Mouse (Mus musculus): ENCODE results near the gene Asxl2.
"Not testable (repeated sequence)": the region's sequence is repeated elsewhere in the genome, so short reads cannot be mapped to it uniquely, and the experiment has no call there.

Asxl2 gene

GRCm38 (mm10) chr12:3427891-3428775, 1.5 kb downstream of the Asxl2 start:
- no peak for DNase-seq

- no peak for DNase-seq
Measured at GRCm38 (mm10) chr12:3429681-3430442, 3.2 kb downstream of the Asxl2 start.

GRCm38 (mm10) chr12:3430443-3430753, 3.7 kb downstream of the Asxl2 start:
- no peak for DNase-seq

- no peak for DNase-seq
Measured at GRCm38 (mm10) chr12:3430985-3431384, 4.3 kb downstream of the Asxl2 start.

- no peak for DNase-seq
Measured at GRCm38 (mm10) chr12:3433736-3434135, 7.1 kb downstream of the Asxl2 start.

GRCm38 (mm10) chr12:3436446-3436845, 9.8 kb downstream of the Asxl2 start:
- DNase-seq: no peak

GRCm38 (mm10) chr12:3437815-3438214, 11.2 kb downstream of the Asxl2 start:
- DNase-seq: no peak

GRCm38 (mm10) chr12:3440916-3441315, 14.3 kb downstream of the Asxl2 start:
- no peak for DNase-seq

- DNase-seq: no peak
Measured at GRCm38 (mm10) chr12:3441361-3441760, 14.7 kb downstream of the Asxl2 start.

- DNase-seq: no peak
Measured at GRCm38 (mm10) chr12:3453554-3453953, 26.9 kb downstream of the Asxl2 start.

GRCm38 (mm10) chr12:3463087-3463486, 36.4 kb downstream of the Asxl2 start:
- no peak for DNase-seq

GRCm38 (mm10) chr12:3499662-3500061, 73.0 kb downstream of the Asxl2 start:
- DNase-seq: no peak

- DNase-seq: no peak
Measured at GRCm38 (mm10) chr12:3500071-3500470, 73.4 kb downstream of the Asxl2 start.

- DNase-seq: no peak
Measured at GRCm38 (mm10) chr12:3518665-3519297, 92.1 kb downstream of the Asxl2 start.

GRCm38 (mm10) chr12:3521806-3522205, 95.1 kb downstream of the Asxl2 start:
- not testable (repeated sequence) for DNase-seq

GRCm38 (mm10) chr12:3525536-3525935, 98.9 kb downstream of the Asxl2 start:
- no peak for DNase-seq

- DNase-seq: not testable (repeated sequence)
Measured at GRCm38 (mm10) chr12:3535446-3535845, 108.8 kb downstream of the Asxl2 start.

GRCm38 (mm10) chr12:3537616-3538015, 111.0 kb downstream of the Asxl2 start:
- no peak for DNase-seq

- DNase-seq: no peak
Measured at GRCm38 (mm10) chr12:3538036-3538435, 111.4 kb downstream of the Asxl2 start.

GRCm38 (mm10) chr12:3539605-3540004, 112.9 kb downstream of the Asxl2 start:
- DNase-seq: no peak

GRCm38 (mm10) chr12:3540871-3541270, 114.2 kb downstream of the Asxl2 start:
- DNase-seq: no peak

- no peak for DNase-seq
Measured at GRCm38 (mm10) chr12:3545451-3545850, 118.8 kb downstream of the Asxl2 start.

- no peak for DNase-seq
Measured at GRCm38 (mm10) chr12:3546121-3546658, 119.5 kb downstream of the Asxl2 start.

Measured in spleen, adult 18-20 months (tissue).